Mouse (Mus musculus) liver, postnatal 0 days (tissue): ENCODE measurements around the gene Exoc1.

ENCODE experiments used
- CTCF ChIP-seq: sonication (generic); IDR thresholded peaks from 2 replicates; pipeline ENCODE4 v1.5.1; 2016; ENCODE audit warnings: antibody characterized with exemption, low read depth
- EP300 ChIP-seq: IDR thresholded peaks from 2 replicates; pipeline ENCODE4 v1.6.1; 2016; ENCODE audit warnings: antibody characterized with exemption, low read depth, mild to moderate bottlenecking

DNA sequence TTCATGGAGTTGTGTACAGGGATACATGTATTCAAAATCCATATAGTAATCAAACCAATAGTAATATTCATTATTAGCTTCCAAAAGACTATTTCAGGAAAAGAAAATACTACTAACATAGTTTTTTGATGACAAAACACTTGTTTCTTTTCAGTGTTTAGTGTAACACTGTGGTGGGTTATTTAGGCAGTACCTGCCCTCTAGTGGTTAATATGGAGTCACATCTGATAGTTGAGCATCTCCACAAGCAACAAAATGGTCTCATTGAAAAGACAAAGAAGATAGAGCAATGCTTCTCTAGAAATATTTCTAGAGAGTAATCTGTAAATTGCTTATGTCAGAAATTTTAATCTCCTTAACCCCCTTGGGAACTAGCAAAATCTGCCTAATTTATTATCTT, 11.7 kb downstream of the Exoc1 start:
- peak; percentile 59 for TF ChIP-seq CTCF
- no peak for TF ChIP-seq EP300
